ENCODE assay signal across 22 mouse cellular contexts in genomic region chr11:102421559-102421958, GRCm38 (mm10). TPM values are rescaled to one million over a fixed set of nuclear protein-coding genes. Genes with fewer than 3 reads are reported as not detected.
A peak's percentile ranks its signal among the peaks of the same experiment; 100 is the strongest.
DNase-seq lines count a peak whose midpoint lies in the region; ATAC-seq and TF ChIP-seq lines count a peak whose summit lies in the region.
"Had no signal": no experiment of that assay in that cellular context is flagged by ENCODE, and none has a peak within 500 bp of the region (broad histone marks: within the 10 kb centered on the region; RNA-seq: fewer than 3 reads in every experiment).

No protein-coding gene starts in this region.

- no peaks in the 10 kb centered on the region for H3K27me3 ChIP-seq in heart, embryonic 10.5 days (ENCODE audit: insufficient read depth, poor library complexity, severe bottlenecking)
- H3K27me3 ChIP-seq in liver, adult 2 months (ENCODE audit: control insufficient read depth, insufficient read depth, low read length) = no peaks in the 10 kb centered on the region
- H3K27me3 ChIP-seq in liver, embryonic 11.5 days (replicated peaks; ENCODE audit: control insufficient read depth, insufficient read depth, low read length) = no peaks in the 10 kb centered on the region; the same call in 1 of the 2 replicates
- H3K27me3 ChIP-seq in liver, postnatal 0 days (ENCODE audit: insufficient read depth, low read length) = no peaks in the 10 kb centered on the region
- H3K27me3 ChIP-seq in liver, embryonic 12.5 days (replicated peaks) = peaks cover 48% of the 10 kb centered on the region; the same call in 1 of the 2 replicates
- H3K27me3 ChIP-seq: embryonic facial prominence, embryonic 13.5 days; embryonic facial prominence, embryonic 15.5 days had no signal

- no peaks in the 10 kb centered on the region; the same call in 1 of the 2 replicates for H3K4me1 ChIP-seq in heart, embryonic 10.5 days
- peaks cover 14% of the 10 kb centered on the region for H3K4me1 ChIP-seq in liver, adult 2 months (ENCODE audit: control insufficient read depth, insufficient read depth, low read length)
- no peaks in the 10 kb centered on the region for H3K4me1 ChIP-seq in liver, embryonic 11.5 days (replicated peaks; ENCODE audit: control insufficient read depth, insufficient read depth, low read length)
- peaks cover 8% of the 10 kb centered on the region for H3K4me1 ChIP-seq in liver, postnatal 0 days (ENCODE audit: insufficient read depth)
- no peaks in the 10 kb centered on the region for H3K4me1 ChIP-seq in liver, embryonic 12.5 days
- H3K4me1 ChIP-seq: embryonic facial prominence, embryonic 13.5 days; embryonic facial prominence, embryonic 15.5 days; forebrain, embryonic 10.5 days; forebrain, embryonic 12.5 days had no signal

- no peak for TF ChIP-seq EP300 in liver, postnatal 0 days (IDR thresholded peaks at IDR 0.05; ENCODE audit: low read depth)

- H3K36me3 ChIP-seq in heart, embryonic 10.5 days = no peaks in the 10 kb centered on the region
- H3K36me3 ChIP-seq in liver, adult 2 months (ENCODE audit: control insufficient read depth, insufficient read depth, low read length) = no peaks in the 10 kb centered on the region
- no peaks in the 10 kb centered on the region for H3K36me3 ChIP-seq in liver, embryonic 11.5 days (ENCODE audit: control insufficient read depth, insufficient read depth, low read length)
- no peaks in the 10 kb centered on the region for H3K36me3 ChIP-seq in liver, postnatal 0 days (replicated peaks; ENCODE audit: insufficient read depth, low read length)
- H3K36me3 ChIP-seq in liver, embryonic 12.5 days = no peaks in the 10 kb centered on the region
- H3K36me3 ChIP-seq: embryonic facial prominence, embryonic 13.5 days; embryonic facial prominence, embryonic 15.5 days; forebrain, embryonic 10.5 days; forebrain, embryonic 12.5 days had no signal

- no peaks in the 10 kb centered on the region for H3K79me2 ChIP-seq in liver, adult 2 months (ENCODE audit: control insufficient read depth, insufficient read depth, low read length)

- no peak overlapping the region for H3K9ac ChIP-seq in liver, adult 2 months (ENCODE audit: low read depth, low read length)
- no peak overlapping the region for H3K9ac ChIP-seq in liver, embryonic 11.5 days (ENCODE audit: low read depth, low read length)
- H3K9ac ChIP-seq in liver, postnatal 0 days (replicated peaks) = no peak overlapping the region
- no peak overlapping the region for H3K9ac ChIP-seq in liver, embryonic 12.5 days
- H3K9ac ChIP-seq: embryonic facial prominence, embryonic 13.5 days; embryonic facial prominence, embryonic 15.5 days; forebrain, embryonic 12.5 days had no signal

- no peaks in the 10 kb centered on the region for H3K9me3 ChIP-seq in heart, embryonic 10.5 days
- no peaks in the 10 kb centered on the region; the same call in 1 of the 2 replicates for H3K9me3 ChIP-seq in liver, embryonic 11.5 days (ENCODE audit: control insufficient read depth, low read length)
- H3K9me3 ChIP-seq in liver, postnatal 0 days (ENCODE audit: low read length) = no peaks in the 10 kb centered on the region
- H3K9me3 ChIP-seq in liver, embryonic 12.5 days (replicated peaks) = no peaks in the 10 kb centered on the region
- H3K9me3 ChIP-seq: embryonic facial prominence, embryonic 13.5 days; embryonic facial prominence, embryonic 15.5 days; forebrain, embryonic 10.5 days; forebrain, embryonic 12.5 days had no signal

- intact Hi-C loops in heart, postnatal 14 days (cut with DNase I) = no loop called here

- ATAC-seq in liver, embryonic 11.5 days (replicated peaks; ENCODE audit: low FRiP score) = no peak
- ATAC-seq in liver, postnatal 0 days = peak; percentile 88
- no peak for ATAC-seq in liver, embryonic 12.5 days
- ATAC-seq: forebrain, embryonic 14.5 days had no signal

- no peak for TF ChIP-seq POLR2A in liver, adult 2 months (IDR thresholded peaks at IDR 0.05; ENCODE audit: extremely low read depth, insufficient read depth, low read length)

- peak; percentile 43 for TF ChIP-seq CTCF in liver, adult 2 months (IDR thresholded peaks at IDR 0.05; ENCODE audit: low read depth, low read length)
- peak; percentile 30 for TF ChIP-seq CTCF in liver, postnatal 0 days (IDR thresholded peaks at IDR 0.05; ENCODE audit: low read depth)

- peak; percentile 74 for DNase-seq in heart, embryonic 10.5 days (ENCODE audit: low spot score)
- no peak for DNase-seq in heart, postnatal 14 days
- DNase-seq in liver, adult 2 months (ENCODE audit: extremely low read depth, low read depth, low spot score) = peak; percentile 88
- DNase-seq in liver, embryonic 11.5 days (ENCODE audit: low spot score) = no peak
- peak; percentile 53 for DNase-seq in liver, postnatal 0 days
- DNase-seq: adrenal gland, adult 2 months; adrenal gland, postnatal 10 days; adrenal gland, postnatal 25 days; cerebellum, adult 11 months; cerebellum, adult 18-20 months; cerebellum, adult 8-10 months; cerebellum, adult 9-11 months; cerebellum, postnatal 14 days; cerebellum, postnatal 36 days; embryo, embryonic 11 days had no signal

- no peak overlapping the region for H3K4me3 ChIP-seq in heart, embryonic 10.5 days
- no peak overlapping the region for H3K4me3 ChIP-seq in liver, adult 2 months (ENCODE audit: insufficient read depth, low read depth, low read length)
- no peak overlapping the region for H3K4me3 ChIP-seq in liver, embryonic 11.5 days (ENCODE audit: low read depth, low read length)
- H3K4me3 ChIP-seq in liver, postnatal 0 days (ENCODE audit: low read depth, low read length) = no peak overlapping the region
- no peak overlapping the region for H3K4me3 ChIP-seq in liver, embryonic 12.5 days
- H3K4me3 ChIP-seq: embryonic facial prominence, embryonic 13.5 days; embryonic facial prominence, embryonic 15.5 days; erythroblast, embryonic 14.5 days; forebrain, embryonic 10.5 days; forebrain, embryonic 12.5 days had no signal

- 63% methylated on average over 8 of the region's 8 CpGs for WGBS in heart, embryonic 10.5 days
- 23% methylated on average over 8 of the region's 8 CpGs for WGBS in liver, adult 2 months
- 65% methylated on average over 8 of the region's 8 CpGs for WGBS in liver, embryonic 11.5 days
- 52% methylated on average over 8 of the region's 8 CpGs for WGBS in liver, postnatal 0 days (ENCODE audit: insufficient replicate concordance)
- 51% methylated on average over 8 of the region's 8 CpGs for WGBS in liver, embryonic 12.5 days (ENCODE audit: insufficient replicate concordance)

- no peak overlapping the region for H3K4me2 ChIP-seq in liver, embryonic 11.5 days
- no peak overlapping the region for H3K4me2 ChIP-seq in liver, postnatal 0 days (ENCODE audit: low read depth, low read length)
- H3K4me2 ChIP-seq in liver, embryonic 12.5 days = no peak overlapping the region
- H3K4me2 ChIP-seq: embryonic facial prominence, embryonic 13.5 days; embryonic facial prominence, embryonic 15.5 days; forebrain, embryonic 12.5 days had no signal

- no peak overlapping the region for H3K27ac ChIP-seq in heart, embryonic 10.5 days
- peak overlapping the region; percentile 74 for H3K27ac ChIP-seq in liver, adult 2 months (replicated peaks; ENCODE audit: insufficient read depth, low read depth, low read length)
- H3K27ac ChIP-seq in liver, embryonic 11.5 days (ENCODE audit: low read depth, low read length) = no peak overlapping the region
- peak overlapping the region; percentile 72 for H3K27ac ChIP-seq in liver, postnatal 0 days (ENCODE audit: low read depth)
- no peak overlapping the region for H3K27ac ChIP-seq in liver, embryonic 12.5 days
- H3K27ac ChIP-seq: embryonic facial prominence, embryonic 13.5 days; embryonic facial prominence, embryonic 15.5 days; forebrain, embryonic 10.5 days; forebrain, embryonic 12.5 days had no signal

RNA-seq across cellular contexts. Expression of gene Grn, which starts 8.6 kb away (rescaled TPM):
- 109 and 151 TPM in 2 replicates for polyA plus RNA-seq in heart, embryonic 10.5 days (2016; fragmentation: Nextera tagmentation; extraction: Ambion mirVana)
- 100 to 1,000 TPM; 130 to 136 TPM for total RNA-seq in heart, postnatal 14 days (2021)
- 53.7 and 88.7 TPM in 2 replicates for total RNA-seq in liver, adult 2 months (2014; rRNA removed)
- 155 and 176 TPM in 2 replicates for polyA plus RNA-seq in liver, adult 2 months (2012; rRNA removed)
- 68.1 and 69.5 TPM in 2 replicates for polyA plus RNA-seq in liver, embryonic 11.5 days (2014; fragmentation: Nextera tagmentation; extraction: Ambion mirVana)
- 156 and 161 TPM in 2 replicates for polyA plus RNA-seq in liver, postnatal 0 days (2015; fragmentation: Nextera tagmentation; extraction: Ambion mirVana)
- 55.8 and 58.1 TPM in 2 replicates for polyA plus RNA-seq in liver, embryonic 12.5 days (2016; fragmentation: Nextera tagmentation; extraction: Ambion mirVana)

RNA-seq across cellular contexts. Expression of gene Slc25a39, which starts 13.8 kb away (rescaled TPM):
- 313 and 314 TPM in 2 replicates for polyA plus RNA-seq in heart, embryonic 10.5 days (2016; fragmentation: Nextera tagmentation; extraction: Ambion mirVana)
- total RNA-seq in heart, postnatal 14 days (2021) = 100 to 1,000 TPM; 163 to 176 TPM
- 181 and 243 TPM in 2 replicates for total RNA-seq in liver, adult 2 months (2014; rRNA removed)
- 1,099 and 1,182 TPM in 2 replicates for polyA plus RNA-seq in liver, adult 2 months (2012; rRNA removed)
- polyA plus RNA-seq in liver, embryonic 11.5 days (2014; fragmentation: Nextera tagmentation; extraction: Ambion mirVana) = 282 and 283 TPM in 2 replicates
- 510 and 522 TPM in 2 replicates for polyA plus RNA-seq in liver, postnatal 0 days (2015; fragmentation: Nextera tagmentation; extraction: Ambion mirVana)
- polyA plus RNA-seq in liver, embryonic 12.5 days (2016; fragmentation: Nextera tagmentation; extraction: Ambion mirVana) = 365 and 367 TPM in 2 replicates

RNA-seq across cellular contexts. Expression of gene Fam171a2, which starts 25.9 kb away (rescaled TPM):
- polyA plus RNA-seq in heart, embryonic 10.5 days (2016; fragmentation: Nextera tagmentation; extraction: Ambion mirVana) = 1.7 and 3.6 TPM in 2 replicates
- 10 to 100 TPM; 10.5 to 11.4 TPM for total RNA-seq in heart, postnatal 14 days (2021)
- total RNA-seq in liver, adult 2 months (2014; rRNA removed) = 0.81 and 1.0 TPM in 2 replicates
- polyA plus RNA-seq in liver, adult 2 months (2012; rRNA removed) = 1.4 and 1.8 TPM in 2 replicates
- polyA plus RNA-seq in liver, embryonic 11.5 days (2014; fragmentation: Nextera tagmentation; extraction: Ambion mirVana) = 1.8 and 2.0 TPM in 2 replicates
- 0.23 and 0.72 TPM in 2 replicates for polyA plus RNA-seq in liver, postnatal 0 days (2015; fragmentation: Nextera tagmentation; extraction: Ambion mirVana)
- 1.3 and 1.9 TPM in 2 replicates for polyA plus RNA-seq in liver, embryonic 12.5 days (2016; fragmentation: Nextera tagmentation; extraction: Ambion mirVana)

RNA-seq across cellular contexts. Expression of gene Rundc3a, which starts 28.4 kb away (rescaled TPM):
- 0.74 and 1.8 TPM in 2 replicates for polyA plus RNA-seq in heart, embryonic 10.5 days (2016; fragmentation: Nextera tagmentation; extraction: Ambion mirVana)
- under 1 TPM in 1 of 2 experiments, not detected in 1; 0.29 TPM for total RNA-seq in heart, postnatal 14 days (2021)
- total RNA-seq in liver, adult 2 months (2014; rRNA removed) = 1.0 and 2.5 TPM in 2 replicates
- 1.2 and 2.1 TPM in 2 replicates for polyA plus RNA-seq in liver, adult 2 months (2012; rRNA removed)
- polyA plus RNA-seq in liver, embryonic 11.5 days (2014; fragmentation: Nextera tagmentation; extraction: Ambion mirVana) = 1.8 and 2.6 TPM in 2 replicates
- 1.8 and 2.4 TPM in 2 replicates for polyA plus RNA-seq in liver, postnatal 0 days (2015; fragmentation: Nextera tagmentation; extraction: Ambion mirVana)
- polyA plus RNA-seq in liver, embryonic 12.5 days (2016; fragmentation: Nextera tagmentation; extraction: Ambion mirVana) = 1.9 and 2.1 TPM in 2 replicates

RNA-seq across cellular contexts. Expression of gene Itga2b, which starts 48.4 kb away (rescaled TPM):
- 13.2 and 19.5 TPM in 2 replicates for polyA plus RNA-seq in heart, embryonic 10.5 days (2016; fragmentation: Nextera tagmentation; extraction: Ambion mirVana)
- total RNA-seq in heart, postnatal 14 days (2021) = 1 to 10 TPM; 3.1 to 3.3 TPM
- 1.6 and 2.5 TPM in 2 replicates for total RNA-seq in liver, adult 2 months (2014; rRNA removed)
- 4.3 and 7.1 TPM in 2 replicates for polyA plus RNA-seq in liver, adult 2 months (2012; rRNA removed)
- 76.2 and 80.3 TPM in 2 replicates for polyA plus RNA-seq in liver, embryonic 11.5 days (2014; fragmentation: Nextera tagmentation; extraction: Ambion mirVana)
- 41.0 and 44.8 TPM in 2 replicates for polyA plus RNA-seq in liver, postnatal 0 days (2015; fragmentation: Nextera tagmentation; extraction: Ambion mirVana)
- 82.1 and 88.2 TPM in 2 replicates for polyA plus RNA-seq in liver, embryonic 12.5 days (2016; fragmentation: Nextera tagmentation; extraction: Ambion mirVana)

Comparison
In these comparisons a context has a peak if more than half of its experiments do, and no peak if none do; other contexts are left out.
1. DNase-seq: peak in heart, embryonic 10.5 days (single experiment), liver, adult 2 months (single experiment) and liver, postnatal 0 days (single experiment); none in heart, postnatal 14 days (0 of 2) and liver, embryonic 11.5 days (single experiment).
2. H3K27ac ChIP-seq: peak in liver, adult 2 months (single experiment) and liver, postnatal 0 days (single experiment); none in heart, embryonic 10.5 days (single experiment), liver, embryonic 11.5 days (single experiment) and liver, embryonic 12.5 days (single experiment).